Mouse (Mus musculus) MEL (cell line): ENCODE measurements around the gene Syne4. TPM values are rescaled to one million over a fixed set of nuclear protein-coding genes. Genes with fewer than 3 reads are reported as not detected.
A peak's percentile ranks its signal among the peaks of the same experiment; 100 is the strongest.

ENCODE experiments used
- DNase-seq: peaks from one replicate; pipeline ENCODE4 v3.0.0; 2011; ENCODE audit warnings: low read depth, low spot score
- H3K27ac ChIP-seq: 2 replicates; pipeline ENCODE4 v1.5.1; 2012; ENCODE audit warnings: low read depth, mild to moderate bottlenecking, control low read depth, low read length, moderate library complexity; ENCODE audit not compliant: control insufficient read depth
- H3K27me3 ChIP-seq, 2 experiments: fragments of 150-350 bp in 1 of 2; sonication (generic) in 1 of 2; 2 replicates each; pipeline ENCODE4 v1.6.1; 2012; ENCODE audit warnings: low read length in 2 of 2, mild to moderate bottlenecking in 2 of 2, improper control_type of control experiment in 1 of 2, moderate library complexity in 1 of 2; ENCODE audit not compliant: insufficient read depth in 2 of 2, control insufficient read depth in 1 of 2
- H3K36me3 ChIP-seq, 2 experiments: 2 replicates each; pipeline ENCODE4 v1.6.1; 2012 to 2014; ENCODE audit warnings: low read length in 2 of 2, improper control_type of control experiment in 1 of 2, inconsistent platforms in 1 of 2, mild to moderate bottlenecking in 1 of 2; ENCODE audit not compliant: insufficient read depth in 2 of 2, control insufficient read depth in 1 of 2
- H3K4me1 ChIP-seq, 2 experiments: fragments of 150-350 bp in 1 of 2; sonication (generic) in 1 of 2; 2 replicates each; pipeline ENCODE4 v1.6.1; 2012; ENCODE audit warnings: low read length in 2 of 2, improper control_type of control experiment in 1 of 2, mild to moderate bottlenecking in 1 of 2; ENCODE audit not compliant: insufficient read depth in 2 of 2, control insufficient read depth in 1 of 2
- H3K4me3 ChIP-seq, 2 experiments: fragments of 150-350 bp in 1 of 2; sonication (generic) in 1 of 2; 2 replicates each; pipeline ENCODE4 v1.5.1; 2012; ENCODE audit warnings: low read depth in 2 of 2, low read length in 2 of 2, mild to moderate bottlenecking in 2 of 2, moderate library complexity in 2 of 2, control low read depth in 1 of 2, improper control_type of control experiment in 1 of 2; ENCODE audit not compliant: control insufficient read depth in 1 of 2, insufficient read depth in 1 of 2
- H3K79me2 ChIP-seq: 2 replicates; pipeline ENCODE4 v1.6.1; 2012; ENCODE audit warnings: mild to moderate bottlenecking, low read length, moderate library complexity; ENCODE audit not compliant: control insufficient read depth, poor library complexity, insufficient read depth
- H3K9ac ChIP-seq: 2 replicates; pipeline ENCODE4 v1.6.1; 2012; ENCODE audit warnings: low read depth, mild to moderate bottlenecking, control low read depth, low read length, moderate library complexity; ENCODE audit not compliant: control insufficient read depth, poor library complexity, severe bottlenecking
- H3K9me3 ChIP-seq: fragments of 150-350 bp; sonication (generic); replicated peaks from 2 replicates; pipeline ENCODE4 v1.6.1; 2012; ENCODE audit warnings: mild to moderate bottlenecking, low read length, improper control_type of control experiment, moderate library complexity; ENCODE audit not compliant: insufficient read depth
- CTCF ChIP-seq, 3 experiments: IDR thresholded peaks in 2 of 3; conservative IDR thresholded peaks in 1 of 3; 2 replicates each; pipeline ENCODE4 v1.5.1; 2011 to 2012; ENCODE audit warnings: low read length in 3 of 3, low read depth in 2 of 3, mild to moderate bottlenecking in 2 of 3, improper control_type of control experiment in 1 of 3, inconsistent platforms in 1 of 3, mixed read lengths in 1 of 3, moderate library complexity in 1 of 3; ENCODE audit not compliant: control insufficient read depth in 1 of 3, insufficient read depth in 1 of 3, poor library complexity in 1 of 3, severe bottlenecking in 1 of 3
- E2F4 ChIP-seq: IDR thresholded peaks from 2 replicates; pipeline ENCODE4 v1.6.1; 2011; ENCODE audit warnings: low read depth, low read length, improper control_type of control experiment, borderline replicate concordance
- GATA1 ChIP-seq: IDR thresholded peaks from 2 replicates; pipeline ENCODE4 v1.6.1; 2011; ENCODE audit warnings: low read depth, low read length, improper control_type of control experiment
- MAFK ChIP-seq: IDR thresholded peaks from 2 replicates; pipeline ENCODE4 v1.6.1; 2011; ENCODE audit warnings: low read depth, mild to moderate bottlenecking, low read length, improper control_type of control experiment, borderline replicate concordance
- MAZ ChIP-seq: IDR thresholded peaks from 2 replicates; pipeline ENCODE4 v1.6.1; 2012; ENCODE audit warnings: low read depth, mild to moderate bottlenecking, inconsistent platforms, low read length, improper control_type of control experiment
- MXI1 ChIP-seq: IDR thresholded peaks from 2 replicates; pipeline ENCODE4 v1.6.1; 2011; ENCODE audit warnings: mild to moderate bottlenecking, low read depth, low read length, improper control_type of control experiment
- MYB ChIP-seq: IDR thresholded peaks from 2 replicates; pipeline ENCODE4 v1.6.1; 2011; ENCODE audit warnings: mild to moderate bottlenecking, low read depth, low read length, improper control_type of control experiment
- RCOR1 ChIP-seq: IDR thresholded peaks from 2 replicates; pipeline ENCODE4 v1.6.1; 2012; ENCODE audit warnings: low read depth, mild to moderate bottlenecking, inconsistent platforms, low read length, improper control_type of control experiment
- SIN3A ChIP-seq: IDR thresholded peaks from 2 replicates; pipeline ENCODE4 v1.6.1; 2012; ENCODE audit warnings: low read length, improper control_type of control experiment, inconsistent platforms
- SMC3 ChIP-seq: IDR thresholded peaks from 2 replicates; pipeline ENCODE4 v1.6.1; 2011; ENCODE audit warnings: low read depth, low read length, improper control_type of control experiment
- TAL1 ChIP-seq: IDR thresholded peaks from 2 replicates; pipeline ENCODE4 v1.6.1; 2012; ENCODE audit warnings: mild to moderate bottlenecking, inconsistent platforms, low read length, moderate library complexity, mixed read lengths
- TBP ChIP-seq: IDR thresholded peaks from 2 replicates; pipeline ENCODE4 v1.8.0; 2011; ENCODE audit warnings: low read depth, low read length, improper control_type of control experiment
- TCF12 ChIP-seq: IDR thresholded peaks from 2 replicates; pipeline ENCODE4 v1.6.1; 2014; ENCODE audit warnings: low read depth, mild to moderate bottlenecking, inconsistent platforms, low read length, improper control_type of control experiment, moderate library complexity
- UBTF ChIP-seq: IDR thresholded peaks from 2 replicates; pipeline ENCODE4 v1.6.1; 2012; ENCODE audit warnings: low read depth, mild to moderate bottlenecking, inconsistent platforms, low read length, improper control_type of control experiment, moderate library complexity, borderline replicate concordance; ENCODE audit not compliant: insufficient read depth
- ZC3H11A ChIP-seq: IDR thresholded peaks from 2 replicates; pipeline ENCODE4 v1.6.1; 2012; ENCODE audit warnings: low read depth, mild to moderate bottlenecking, inconsistent platforms, low read length, improper control_type of control experiment
- ZMIZ1 ChIP-seq: IDR thresholded peaks from 2 replicates; pipeline ENCODE4 v1.6.1; 2012; ENCODE audit warnings: low read depth, mild to moderate bottlenecking, inconsistent platforms, low read length, improper control_type of control experiment, moderate library complexity
- ZNF384 ChIP-seq: IDR thresholded peaks from 2 replicates; pipeline ENCODE4 v1.6.1; 2012; ENCODE audit warnings: low read depth, mild to moderate bottlenecking, inconsistent platforms, low read length, improper control_type of control experiment
- polyA plus RNA-seq, 2 experiments: library from polyadenylated mRNA; stranded (reverse) in 1 of 2; unstranded in 1 of 2; fragments of >175 nt in 1 of 2; fragments of >200 nt in 1 of 2; gene quantifications; 2 replicates each; pipeline versions ENCODE4 v1.2.1 to v1.2.4; 2012; ENCODE audit warnings: low replicate concordance in 2 of 2, low read depth in 1 of 2; ENCODE audit not compliant: insufficient read length in 2 of 2, insufficient read depth in 1 of 2, missing spikeins in 1 of 2
- total RNA-seq: library from RNA; depleted of rRNA; stranded (reverse); fragments of 300-350 nt; gene quantifications from 2 replicates; pipeline ENCODE4 v1.2.3, GENCODE M21; 2012

The Syne4 gene
- total and polyA plus RNA-seq, 3 experiments = 0.31 to 0.82 TPM; not detected in 1

DNA sequence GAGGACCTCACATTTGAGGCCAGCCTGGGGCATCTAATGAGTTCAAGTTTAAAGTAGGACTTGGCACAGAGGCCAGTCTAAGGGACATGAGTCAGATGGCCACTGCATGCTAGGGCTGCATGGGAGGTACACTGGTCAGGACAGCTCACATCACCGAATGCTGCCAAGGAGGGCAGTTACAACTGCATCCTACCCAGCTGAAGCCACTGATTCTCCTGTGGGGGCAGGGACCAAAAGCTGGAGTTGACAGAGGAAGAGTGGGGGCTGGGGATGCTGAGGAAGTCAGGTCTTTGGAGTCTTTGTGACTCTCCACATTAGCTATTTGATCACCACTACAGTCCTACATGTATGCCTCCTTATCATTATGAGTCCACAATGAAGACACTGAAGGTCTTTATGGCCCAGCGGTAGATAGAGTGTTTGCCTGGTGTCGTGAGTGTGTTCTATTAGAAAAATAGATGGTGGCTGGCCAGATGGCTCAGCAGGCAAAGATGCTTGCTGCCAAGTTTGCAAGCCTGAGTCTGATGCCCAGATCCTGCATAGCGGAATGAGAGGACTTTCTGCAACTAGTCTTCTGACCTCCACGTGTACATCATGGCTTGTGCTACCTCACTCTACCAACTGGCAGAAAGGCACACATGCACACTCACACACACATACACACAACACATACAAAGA lies 25.0 kb downstream of the Syne4 start:
- no peak for DNase-seq
- Histone ChIP-seq H3K9ac (no peak overlapping the region), H3K4me3 (no peak overlapping the region), H3K27ac (no peak overlapping the region)
- TF ChIP-seq TAL1 = no peak
- no peak for TF ChIP-seq MAZ
- no peak for TF ChIP-seq TCF12
- no peak for TF ChIP-seq ZMIZ1
- TF ChIP-seq TBP = no peak
- TF ChIP-seq ZC3H11A = no peak
- no peak for TF ChIP-seq GATA1
- TF ChIP-seq ZNF384 = no peak
- no peak for TF ChIP-seq UBTF
- TF ChIP-seq MYB = no peak
- TF ChIP-seq MAFK = no peak
- TF ChIP-seq RCOR1 = no peak
- TF ChIP-seq, all 39 proteins: peak for 0
- no peaks in the 10 kb centered on the region; a peak in 1 of 4 replicates for H3K27me3 ChIP-seq
- no peaks in the 10 kb centered on the region for H3K36me3 ChIP-seq
- no peaks in the 10 kb centered on the region for H3K9me3 ChIP-seq
- H3K79me2 ChIP-seq = no peaks in the 10 kb centered on the region
- H3K4me1 ChIP-seq = no peaks in the 10 kb centered on the region

GRCm38 (mm10) chr7:30346635-30347379 lies 32.2 kb downstream of the Syne4 start:
- Histone ChIP-seq H3K79me2 (no peaks in the 10 kb centered on the region), H3K4me3 (no peak overlapping the region), H3K4me1 (no peaks in the 10 kb centered on the region), H3K27me3 (peaks cover 0 to 2% of the 10 kb centered on the region in 2 experiments; a peak in 2 of 4 replicates), H3K27ac (no peak overlapping the region), H3K9me3 (no peaks in the 10 kb centered on the region), H3K9ac (no peak overlapping the region), H3K36me3 (no peaks in the 10 kb centered on the region)
- DNase-seq = peak; percentile 73
- TF ChIP-seq TAL1 = no peak
- TF ChIP-seq E2F4 = no peak
- peak; percentile 78 for TF ChIP-seq MXI1
- peak; percentile 82 for TF ChIP-seq SIN3A
- no peak for TF ChIP-seq SMC3
- TF ChIP-seq CTCF (IDR thresholded peaks at IDR 0.05 in 2 of 3, conservative IDR thresholded peaks at IDR 0.05 in 1 of 3; ENCODE audit: control insufficient read depth in 1 of 3, insufficient read depth in 1 of 3, low read depth in 2 of 3, low read length in 3 of 3, poor library complexity in 1 of 3, severe bottlenecking in 1 of 3) = no peak; a peak in 1 of 6 replicates
